9 mouse cellular contexts compared by ENCODE assay signal in the genomic region with DNA sequence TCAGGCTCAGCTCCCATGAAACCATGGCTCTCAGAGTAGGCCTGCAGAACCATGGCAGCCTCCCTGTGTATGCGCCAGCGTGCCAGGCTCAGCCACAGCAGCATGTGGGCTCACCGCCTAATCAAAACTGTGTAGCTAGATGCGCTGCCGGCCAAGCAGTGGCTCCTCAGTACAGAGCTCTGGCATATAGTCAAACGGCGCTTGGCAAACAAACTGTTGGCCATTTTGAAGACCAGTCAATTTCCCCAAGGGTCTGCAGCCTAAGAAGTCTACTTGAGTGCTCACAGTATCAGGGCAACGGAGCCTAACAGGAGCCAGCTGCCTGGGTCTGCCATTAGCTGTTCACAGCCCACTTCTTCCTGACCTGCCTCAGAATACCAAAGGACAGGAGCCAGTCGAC.
DNase-seq lines count a peak whose midpoint lies in the region; ATAC-seq and TF ChIP-seq lines count a peak whose summit lies in the region.
"Had no signal": no experiment of that assay in that cellular context is flagged by ENCODE, and none has a peak within 500 bp of the region (broad histone marks: within the 10 kb centered on the region; RNA-seq: fewer than 3 reads in every experiment).

No protein-coding gene starts in this region.

- no peaks in the 10 kb centered on the region for H3K9me3 ChIP-seq in forebrain, embryonic 16.5 days (ENCODE audit: control insufficient read depth, low read length)
- no peaks in the 10 kb centered on the region for H3K9me3 ChIP-seq in forebrain, embryonic 10.5 days
- no peaks in the 10 kb centered on the region for H3K9me3 ChIP-seq in neural tube, embryonic 15.5 days (replicated peaks)
- H3K9me3 ChIP-seq: liver, embryonic 15.5 days had no signal

- peaks cover 5% of the 10 kb centered on the region; the same call in 1 of the 2 replicates for H3K4me1 ChIP-seq in forebrain, embryonic 16.5 days (replicated peaks; ENCODE audit: control insufficient read depth, insufficient read depth, low read length)
- H3K4me1 ChIP-seq in forebrain, embryonic 10.5 days = no peaks in the 10 kb centered on the region
- H3K4me1 ChIP-seq in lung, adult 2 months (ENCODE audit: control insufficient read depth, insufficient read depth, low read length) = no peaks in the 10 kb centered on the region
- peaks cover 14% of the 10 kb centered on the region for H3K4me1 ChIP-seq in neural tube, embryonic 15.5 days
- H3K4me1 ChIP-seq: liver, embryonic 15.5 days had no signal

- no peak for DNase-seq in forebrain, embryonic 10.5 days (ENCODE audit: extremely low spot score, low spot score)
- DNase-seq in lung, postnatal 10 days = peak; percentile 66
- DNase-seq in lung, adult 2 months = no peak
- peak; percentile 24 for DNase-seq in kidney, postnatal 14 days
- DNase-seq in urinary bladder, adult 18-20 months (ENCODE audit: low spot score in 2 of 2) = no peak
- DNase-seq in ovary, adult 18-20 months (ENCODE audit: low spot score) = no peak

- ATAC-seq in forebrain, embryonic 16.5 days = peak; percentile 70
- ATAC-seq in neural tube, embryonic 15.5 days (ENCODE audit: low FRiP score) = peak; percentile 24; the same call in 1 of the 2 replicates

- TF ChIP-seq POLR2A in lung, adult 2 months (IDR thresholded peaks at IDR 0.05; ENCODE audit: borderline replicate concordance, extremely low read depth, low read depth, low read length) = no peak

- H3K4me3 ChIP-seq in forebrain, embryonic 16.5 days (replicated peaks; ENCODE audit: low read length) = no peak overlapping the region
- no peak overlapping the region for H3K4me3 ChIP-seq in forebrain, embryonic 10.5 days
- no peak overlapping the region for H3K4me3 ChIP-seq in lung, adult 2 months (replicated peaks; ENCODE audit: extremely low read depth, low read depth, low read length)
- H3K4me3 ChIP-seq in neural tube, embryonic 15.5 days (replicated peaks) = no peak overlapping the region
- H3K4me3 ChIP-seq: liver, embryonic 15.5 days had no signal

- no peak overlapping the region for H3K4me2 ChIP-seq in forebrain, embryonic 16.5 days (ENCODE audit: low read length)
- no peak overlapping the region for H3K4me2 ChIP-seq in neural tube, embryonic 15.5 days
- H3K4me2 ChIP-seq: liver, embryonic 15.5 days had no signal

- H3K9ac ChIP-seq in forebrain, embryonic 16.5 days (replicated peaks; ENCODE audit: low read depth, low read length) = no peak overlapping the region
- no peak overlapping the region for H3K9ac ChIP-seq in neural tube, embryonic 15.5 days (replicated peaks)
- H3K9ac ChIP-seq: liver, embryonic 15.5 days had no signal

- H3K27ac ChIP-seq in forebrain, embryonic 16.5 days (ENCODE audit: low read length) = no peak overlapping the region
- H3K27ac ChIP-seq in forebrain, embryonic 10.5 days = no peak overlapping the region
- H3K27ac ChIP-seq in neural tube, embryonic 15.5 days (replicated peaks) = peak overlapping the region; percentile 60
- H3K27ac ChIP-seq: liver, embryonic 15.5 days had no signal

- no peaks in the 10 kb centered on the region for H3K36me3 ChIP-seq in forebrain, embryonic 16.5 days (ENCODE audit: control insufficient read depth, insufficient read depth)
- H3K36me3 ChIP-seq in forebrain, embryonic 10.5 days (replicated peaks) = no peaks in the 10 kb centered on the region
- 0 out of 2 replicates have a peak, but pooled peaks cover 4% of the 10 kb centered on the region for H3K36me3 ChIP-seq in neural tube, embryonic 15.5 days
- H3K36me3 ChIP-seq: liver, embryonic 15.5 days had no signal

- H3K27me3 ChIP-seq in forebrain, embryonic 16.5 days (replicated peaks; ENCODE audit: control insufficient read depth, insufficient read depth, low read length) = no peaks in the 10 kb centered on the region
- H3K27me3 ChIP-seq in forebrain, embryonic 10.5 days (ENCODE audit: poor library complexity, severe bottlenecking) = no peaks in the 10 kb centered on the region
- no peaks in the 10 kb centered on the region for H3K27me3 ChIP-seq in neural tube, embryonic 15.5 days (replicated peaks)
- H3K27me3 ChIP-seq: liver, embryonic 15.5 days had no signal

- no peak for TF ChIP-seq CTCF in lung, adult 2 months (IDR thresholded peaks at IDR 0.05; ENCODE audit: insufficient read depth, low read length)

- WGBS in forebrain, embryonic 16.5 days = 68% methylated on average over 9 of the region's 9 CpGs
- 95% methylated on average over 9 of the region's 9 CpGs for WGBS in forebrain, embryonic 10.5 days
- WGBS in lung, adult 2 months = 89% methylated on average over 9 of the region's 9 CpGs
- WGBS in neural tube, embryonic 15.5 days = 65% methylated on average over 9 of the region's 9 CpGs

Comparison
In these comparisons a context has a peak if more than half of its experiments do, and no peak if none do; other contexts are left out.
1. DNase-seq: peak in lung, postnatal 10 days (single experiment) and kidney, postnatal 14 days (single experiment); none in forebrain, embryonic 10.5 days (single experiment), lung, adult 2 months (single experiment), urinary bladder, adult 18-20 months (0 of 2) and ovary, adult 18-20 months (single experiment).